Mouse (Mus musculus): ENCODE measurements around the gene Atp8a1. TPM values are rescaled to one million over a fixed set of nuclear protein-coding genes. Genes with fewer than 3 reads are reported as not detected.

Gene Atp8a1
- polyA plus RNA-seq, 1 experiment from 2014 or later, result 54.7 TPM

DNA sequence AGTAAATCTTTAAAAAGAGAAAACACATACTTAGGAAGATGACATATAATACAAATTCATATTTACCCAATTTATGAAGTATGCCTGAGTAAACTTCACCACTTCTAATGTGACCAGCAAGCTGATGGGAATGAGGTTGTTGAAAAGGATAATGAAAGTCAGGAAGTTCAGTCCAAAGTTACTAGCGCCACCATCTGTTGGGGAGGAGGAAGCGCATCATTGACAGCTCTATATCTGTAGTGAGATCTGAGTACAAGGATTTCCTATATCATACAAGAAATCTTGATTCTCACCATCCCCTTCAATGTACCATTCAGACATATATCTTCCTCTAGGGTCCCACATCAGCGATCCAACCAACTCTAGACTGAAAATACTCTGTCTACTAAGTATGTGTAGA lies 82.4 kb downstream of the Atp8a1 start:
- no peak for ATAC-seq (ENCODE audit: low FRiP score, low TSS enrichment)
- H3K27me3 ChIP-seq (ENCODE audit: control insufficient read depth, insufficient read depth, low read length), result no peaks in the 10 kb centered on the region
- H3K27ac ChIP-seq (replicated peaks; ENCODE audit: low read depth, low read length), result no peak overlapping the region
- H3K9me3 ChIP-seq (ENCODE audit: control insufficient read depth, low read length), result no peaks in the 10 kb centered on the region
- 96% methylated on average over 3 of the region's 3 CpGs for WGBS
- DNase-seq, result no peak
- H3K4me2 ChIP-seq (ENCODE audit: low read length), result no peak overlapping the region
- H3K4me1 ChIP-seq (ENCODE audit: control insufficient read depth, insufficient read depth, low read length), result no peaks in the 10 kb centered on the region
- H3K9ac ChIP-seq (replicated peaks; ENCODE audit: low read length), result no peak overlapping the region
- H3K4me3 ChIP-seq (replicated peaks; ENCODE audit: low read depth, low read length), result no peak overlapping the region
- peaks cover 27% of the 10 kb centered on the region for H3K36me3 ChIP-seq (ENCODE audit: control insufficient read depth, insufficient read depth, low read length)

DNA sequence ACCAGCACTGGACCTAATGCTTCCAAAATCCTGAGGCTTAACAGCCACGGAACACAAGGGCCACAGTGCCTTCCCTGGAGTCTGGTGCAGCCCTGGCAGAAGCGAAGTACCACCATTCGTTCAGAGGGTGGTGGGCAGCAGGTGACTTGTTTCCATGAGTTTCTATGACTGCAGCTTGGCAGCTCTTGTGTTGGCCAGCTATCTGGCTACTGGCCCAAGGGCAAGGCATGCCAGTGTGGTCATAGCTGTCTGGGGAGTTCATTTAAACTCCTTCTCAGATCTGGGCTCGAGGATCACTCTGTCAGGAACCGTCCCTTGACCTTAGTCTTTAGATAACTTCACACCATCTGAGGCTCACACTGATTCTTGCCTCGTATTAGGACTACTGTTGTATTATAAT lies 89.1 kb downstream of the Atp8a1 start:
- H3K9ac ChIP-seq (replicated peaks; ENCODE audit: low read length), result no peak overlapping the region
- H3K36me3 ChIP-seq (ENCODE audit: control insufficient read depth, insufficient read depth, low read length), result peaks cover 21% of the 10 kb centered on the region
- H3K27ac ChIP-seq (replicated peaks; ENCODE audit: low read depth, low read length), result no peak overlapping the region
- H3K9me3 ChIP-seq (ENCODE audit: control insufficient read depth, low read length), result no peaks in the 10 kb centered on the region
- H3K4me3 ChIP-seq (replicated peaks; ENCODE audit: low read depth, low read length), result no peak overlapping the region
- DNase-seq (no peak), ATAC-seq (ENCODE audit: low FRiP score, low TSS enrichment) (no peak)
- H3K27me3 ChIP-seq (ENCODE audit: control insufficient read depth, insufficient read depth, low read length), result no peaks in the 10 kb centered on the region
- H3K4me2 ChIP-seq (ENCODE audit: low read length), result no peak overlapping the region
- H3K4me1 ChIP-seq (ENCODE audit: control insufficient read depth, insufficient read depth, low read length), result no peaks in the 10 kb centered on the region
- 91% methylated on average over 6 of the region's 6 CpGs for WGBS

DNA sequence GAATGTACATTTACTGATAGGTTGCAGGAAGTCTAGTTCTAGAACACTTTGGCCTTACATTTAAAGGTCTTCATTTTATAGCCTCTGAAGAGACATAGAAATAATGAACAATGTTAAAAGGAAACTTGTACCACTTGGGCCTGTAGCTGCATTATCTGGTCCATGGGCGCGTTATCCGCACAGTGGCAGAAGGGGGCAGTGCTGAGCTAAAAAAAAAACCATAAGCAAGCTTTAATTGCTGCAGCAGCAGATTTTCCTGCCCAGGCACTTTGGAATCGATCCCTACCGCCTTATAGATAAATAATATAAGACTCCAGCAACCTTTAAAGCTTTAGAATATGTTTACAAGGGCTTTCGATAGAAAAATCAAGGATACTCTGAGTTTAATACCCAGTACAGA lies 91.1 kb downstream of the Atp8a1 start:
- Histone ChIP-seq H3K9me3 (ENCODE audit: control insufficient read depth, low read length) (no peaks in the 10 kb centered on the region), H3K4me2 (ENCODE audit: low read length) (no peak overlapping the region), H3K4me3 (replicated peaks; ENCODE audit: low read depth, low read length) (no peak overlapping the region), H3K9ac (replicated peaks; ENCODE audit: low read length) (no peak overlapping the region), H3K27ac (replicated peaks; ENCODE audit: low read depth, low read length) (no peak overlapping the region), H3K27me3 (ENCODE audit: control insufficient read depth, insufficient read depth, low read length) (no peaks in the 10 kb centered on the region), H3K4me1 (ENCODE audit: control insufficient read depth, insufficient read depth, low read length) (peaks cover 11% of the 10 kb centered on the region), H3K36me3 (ENCODE audit: control insufficient read depth, insufficient read depth, low read length) (peaks cover 11% of the 10 kb centered on the region)
- ATAC-seq (ENCODE audit: low FRiP score, low TSS enrichment) (no peak), DNase-seq (peak; percentile 78)
- 22% methylated on average over 6 of the region's 6 CpGs for WGBS

DNA sequence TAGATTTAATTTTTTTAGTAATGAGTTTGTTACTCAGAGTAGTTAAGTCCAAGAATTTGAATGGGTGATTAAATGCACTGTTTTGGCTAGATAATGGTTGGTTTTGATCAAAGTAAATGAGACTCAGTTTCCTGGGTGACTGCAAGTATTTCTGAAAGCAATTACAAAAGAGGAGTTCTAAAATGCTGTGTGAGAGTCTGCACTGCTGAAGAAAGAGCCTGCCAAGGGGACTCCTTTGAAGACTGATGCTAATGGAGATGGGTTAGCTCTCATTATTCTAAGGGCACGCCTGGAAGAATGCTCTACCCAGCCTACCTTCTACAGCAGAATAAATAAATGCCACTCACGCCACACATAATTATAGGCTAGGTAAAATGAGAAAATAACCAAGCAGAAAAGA lies 94.2 kb downstream of the Atp8a1 start:
- no peaks in the 10 kb centered on the region for H3K9me3 ChIP-seq (ENCODE audit: control insufficient read depth, low read length)
- H3K27ac ChIP-seq (replicated peaks; ENCODE audit: low read depth, low read length), result peak overlapping the region; percentile 60; the same call in 1 of the 2 replicates
- peaks cover 11% of the 10 kb centered on the region for H3K4me1 ChIP-seq (ENCODE audit: control insufficient read depth, insufficient read depth, low read length)
- ATAC-seq (ENCODE audit: low FRiP score, low TSS enrichment) (peak; percentile 68), DNase-seq (peak; percentile 59)
- no peak overlapping the region for H3K9ac ChIP-seq (replicated peaks; ENCODE audit: low read length)
- H3K4me3 ChIP-seq (replicated peaks; ENCODE audit: low read depth, low read length), result no peak overlapping the region
- peaks cover 4% of the 10 kb centered on the region for H3K36me3 ChIP-seq (ENCODE audit: control insufficient read depth, insufficient read depth, low read length)
- no peaks in the 10 kb centered on the region for H3K27me3 ChIP-seq (ENCODE audit: control insufficient read depth, insufficient read depth, low read length)
- WGBS, result 7% methylated on average over 2 of the region's 2 CpGs
- no peak overlapping the region for H3K4me2 ChIP-seq (ENCODE audit: low read length)

DNA sequence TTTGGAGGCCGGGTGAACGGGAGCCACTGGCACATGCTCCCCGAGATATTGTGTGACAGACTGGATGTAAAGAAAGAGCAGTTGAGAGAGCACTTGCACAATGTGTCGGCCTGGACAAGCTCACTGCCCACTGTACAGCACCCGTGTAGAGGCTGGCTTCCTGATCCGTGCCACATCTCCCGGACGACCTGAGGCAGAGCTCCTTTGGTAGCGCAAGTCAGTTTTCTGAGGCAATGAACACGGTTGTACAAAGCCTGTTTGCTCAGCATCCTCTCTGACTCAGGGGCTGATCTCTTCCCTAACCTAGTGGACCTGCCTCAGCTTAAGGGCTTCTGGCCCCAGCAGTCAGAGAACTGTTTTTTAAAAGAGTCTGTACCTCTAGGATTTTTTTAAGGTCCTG lies 94.6 kb downstream of the Atp8a1 start:
- no peak overlapping the region for H3K4me3 ChIP-seq (replicated peaks; ENCODE audit: low read depth, low read length)
- ATAC-seq (ENCODE audit: low FRiP score, low TSS enrichment) (peak; percentile 79), DNase-seq (peak; percentile 62)
- WGBS, result 5% methylated on average over 10 of the region's 10 CpGs
- H3K9ac ChIP-seq (replicated peaks; ENCODE audit: low read length), result no peak overlapping the region
- H3K4me1 ChIP-seq (ENCODE audit: control insufficient read depth, insufficient read depth, low read length), result peaks cover 11% of the 10 kb centered on the region
- no peaks in the 10 kb centered on the region for H3K27me3 ChIP-seq (ENCODE audit: control insufficient read depth, insufficient read depth, low read length)
- peaks cover 6% of the 10 kb centered on the region for H3K36me3 ChIP-seq (ENCODE audit: control insufficient read depth, insufficient read depth, low read length)
- H3K27ac ChIP-seq (replicated peaks; ENCODE audit: low read depth, low read length), result peak overlapping the region; percentile 60
- no peaks in the 10 kb centered on the region for H3K9me3 ChIP-seq (ENCODE audit: control insufficient read depth, low read length)
- peak overlapping the region; percentile 9 for H3K4me2 ChIP-seq (ENCODE audit: low read length)

DNA sequence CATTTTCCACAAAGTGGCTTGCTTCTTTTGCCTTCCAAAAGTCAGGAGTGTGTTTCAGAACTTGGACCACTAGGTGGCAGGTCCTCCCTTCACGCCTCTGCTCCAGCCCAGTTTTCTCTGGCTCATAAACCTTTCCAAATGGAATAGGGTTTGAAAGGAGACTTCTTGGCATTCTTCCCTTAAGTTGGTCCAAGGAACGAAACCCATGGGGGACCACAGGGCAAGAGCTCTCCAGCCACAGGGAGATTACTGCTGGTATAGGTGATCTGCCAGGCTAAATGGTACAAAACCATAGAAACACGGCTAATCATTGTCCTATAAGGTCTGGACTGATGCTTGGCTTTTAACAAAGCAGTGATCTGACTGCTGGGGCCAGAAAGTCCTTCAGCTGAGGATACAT lies 95.2 kb downstream of the Atp8a1 start:
- WGBS, result 11% methylated on average over 3 of the region's 3 CpGs
- ATAC-seq (ENCODE audit: low FRiP score, low TSS enrichment) (peak; percentile 71; the same call in 1 of the 2 replicates), DNase-seq (peak; percentile 86)
- Histone ChIP-seq H3K4me1 (ENCODE audit: control insufficient read depth, insufficient read depth, low read length) (peaks cover 11% of the 10 kb centered on the region), H3K4me3 (replicated peaks; ENCODE audit: low read depth, low read length) (no peak overlapping the region), H3K9ac (replicated peaks; ENCODE audit: low read length) (no peak overlapping the region), H3K9me3 (ENCODE audit: control insufficient read depth, low read length) (no peaks in the 10 kb centered on the region), H3K4me2 (ENCODE audit: low read length) (peak overlapping the region; percentile 9; the same call in 1 of the 2 replicates), H3K27me3 (ENCODE audit: control insufficient read depth, insufficient read depth, low read length) (no peaks in the 10 kb centered on the region), H3K36me3 (ENCODE audit: control insufficient read depth, insufficient read depth, low read length) (peaks cover 11% of the 10 kb centered on the region), H3K27ac (replicated peaks; ENCODE audit: low read depth, low read length) (peak overlapping the region; percentile 60)

DNA sequence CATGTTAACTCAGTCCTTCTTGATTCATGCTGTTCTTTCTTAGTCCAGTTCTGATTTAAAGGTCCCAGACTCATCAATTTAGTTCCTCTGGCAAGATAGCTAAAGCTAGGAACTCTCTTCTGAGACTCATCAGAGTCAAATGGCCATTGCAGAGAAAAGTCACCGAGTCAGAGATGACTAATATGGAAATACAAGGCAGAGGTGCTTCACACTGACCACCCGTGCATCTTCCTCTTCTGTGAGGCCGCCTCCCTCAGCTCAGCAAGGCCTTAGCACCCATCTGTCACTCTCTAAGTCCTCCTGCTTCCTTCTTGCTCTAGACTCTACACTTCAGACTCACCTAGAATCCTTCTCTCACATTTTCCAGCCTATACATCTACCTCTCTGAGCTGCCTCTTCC lies 108.0 kb downstream of the Atp8a1 start:
- no peak overlapping the region for H3K9ac ChIP-seq (replicated peaks; ENCODE audit: low read length)
- DNase-seq, result no peak
- H3K27ac ChIP-seq (replicated peaks; ENCODE audit: low read depth, low read length), result no peak overlapping the region
- whole genome bisulfite sequencing, result 91% methylated on average over 3 of the region's 3 CpGs
- H3K36me3 ChIP-seq (ENCODE audit: control insufficient read depth, insufficient read depth, low read length), result peaks cover 19% of the 10 kb centered on the region
- ATAC-seq (ENCODE audit: low FRiP score, low TSS enrichment), result no peak
- no peak overlapping the region for H3K4me2 ChIP-seq (ENCODE audit: low read length)
- no peak overlapping the region for H3K4me3 ChIP-seq (replicated peaks; ENCODE audit: low read depth, low read length)
- no peaks in the 10 kb centered on the region for H3K4me1 ChIP-seq (ENCODE audit: control insufficient read depth, insufficient read depth, low read length)
- H3K9me3 ChIP-seq (ENCODE audit: control insufficient read depth, low read length), result no peaks in the 10 kb centered on the region
- no peaks in the 10 kb centered on the region for H3K27me3 ChIP-seq (ENCODE audit: control insufficient read depth, insufficient read depth, low read length)

DNA sequence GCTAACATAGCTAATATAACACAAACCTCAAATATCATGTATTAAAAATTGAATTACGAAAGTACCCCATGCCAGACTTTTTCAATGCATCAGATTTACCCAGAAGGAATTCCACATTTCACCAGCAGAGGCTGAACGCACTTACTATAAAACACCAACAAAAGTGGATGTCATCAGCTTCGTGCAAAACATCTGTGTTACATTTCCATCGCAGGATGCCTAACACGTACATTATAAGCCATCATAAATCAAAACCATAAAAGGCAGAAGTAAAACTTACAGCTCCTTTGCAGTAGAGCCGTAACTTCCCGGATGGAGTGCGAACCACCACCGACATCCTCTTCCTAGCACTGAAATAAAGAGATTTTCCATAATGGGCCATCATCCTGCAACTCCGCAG lies 109.1 kb downstream of the Atp8a1 start:
- Histone ChIP-seq H3K9me3 (ENCODE audit: control insufficient read depth, low read length) (no peaks in the 10 kb centered on the region), H3K9ac (replicated peaks; ENCODE audit: low read length) (no peak overlapping the region), H3K27ac (replicated peaks; ENCODE audit: low read depth, low read length) (no peak overlapping the region), H3K4me2 (ENCODE audit: low read length) (no peak overlapping the region), H3K36me3 (ENCODE audit: control insufficient read depth, insufficient read depth, low read length) (peaks cover 8% of the 10 kb centered on the region), H3K27me3 (ENCODE audit: control insufficient read depth, insufficient read depth, low read length) (no peaks in the 10 kb centered on the region), H3K4me1 (ENCODE audit: control insufficient read depth, insufficient read depth, low read length) (no peaks in the 10 kb centered on the region), H3K4me3 (replicated peaks; ENCODE audit: low read depth, low read length) (no peak overlapping the region)
- DNase-seq (no peak), ATAC-seq (ENCODE audit: low FRiP score, low TSS enrichment) (no peak)
- 95% methylated on average over 10 of the region's 10 CpGs for WGBS

DNA sequence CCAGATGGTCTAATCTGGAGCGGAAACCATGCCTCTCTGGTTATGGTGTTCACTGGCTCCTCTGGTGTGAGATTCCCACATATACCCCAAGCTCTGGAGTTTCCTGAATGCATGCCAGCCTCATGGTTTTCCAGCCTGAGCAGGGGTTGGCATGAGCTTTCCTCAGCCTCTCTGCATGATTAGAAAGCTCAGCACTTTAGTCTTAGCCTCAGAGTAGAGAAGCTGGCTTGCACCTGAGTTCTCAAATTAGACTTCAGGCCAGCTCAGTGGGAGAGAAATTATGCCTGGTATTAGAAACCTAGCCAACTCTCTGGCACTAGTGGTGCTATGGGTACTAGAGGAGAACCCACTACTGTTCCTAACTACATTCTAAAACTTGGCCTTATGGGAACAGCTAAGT lies 111.5 kb downstream of the Atp8a1 start:
- Histone ChIP-seq H3K9me3 (ENCODE audit: control insufficient read depth, low read length) (no peaks in the 10 kb centered on the region), H3K27me3 (ENCODE audit: control insufficient read depth, insufficient read depth, low read length) (no peaks in the 10 kb centered on the region), H3K27ac (replicated peaks; ENCODE audit: low read depth, low read length) (no peak overlapping the region), H3K4me1 (ENCODE audit: control insufficient read depth, insufficient read depth, low read length) (no peaks in the 10 kb centered on the region), H3K4me2 (ENCODE audit: low read length) (no peak overlapping the region), H3K36me3 (ENCODE audit: control insufficient read depth, insufficient read depth, low read length) (peaks cover 10% of the 10 kb centered on the region), H3K9ac (replicated peaks; ENCODE audit: low read length) (no peak overlapping the region), H3K4me3 (replicated peaks; ENCODE audit: low read depth, low read length) (no peak overlapping the region)
- no peak for ATAC-seq (ENCODE audit: low FRiP score, low TSS enrichment)
- WGBS, result 94% methylated on average over 1 of the region's 1 CpGs
- DNase-seq, result no peak
